Comparison of ENCODE assay signal across 9 mouse cellular contexts in genomic region chr6:128099190-128099589, GRCm38 (mm10). TPM values are rescaled to one million over a fixed set of nuclear protein-coding genes. Genes with fewer than 3 reads are reported as not detected.
DNase-seq lines count a peak whose midpoint lies in the region; ATAC-seq and TF ChIP-seq lines count a peak whose summit lies in the region.
"Had no signal": no experiment of that assay in that cellular context is flagged by ENCODE, and none has a peak within 500 bp of the region (broad histone marks: within the 10 kb centered on the region; RNA-seq: fewer than 3 reads in every experiment).

No protein-coding gene starts in this region.

- no peak for ATAC-seq in kidney, embryonic 15.5 days (replicated peaks; ENCODE audit: low FRiP score)
- ATAC-seq in kidney, embryonic 14.5 days (ENCODE audit: low FRiP score, low TSS enrichment) = no peak
- ATAC-seq in megakaryocyte, adult 5-6 weeks (ENCODE audit: poor library complexity, severe bottlenecking) = no peak

- H3K27ac ChIP-seq in gastrocnemius, adult 2 months = peak overlapping the region; percentile 21; the same call in 1 of the 2 replicates
- peak overlapping the region; percentile 34 for H3K27ac ChIP-seq in kidney, embryonic 15.5 days
- no peak overlapping the region for H3K27ac ChIP-seq in kidney, embryonic 14.5 days (ENCODE audit: low read depth, low read length)
- H3K27ac ChIP-seq: liver, embryonic 15.5 days had no signal

- TF ChIP-seq CTCF in gastrocnemius, adult 2 months (IDR thresholded peaks at IDR 0.05) = no peak

- no peaks in the 10 kb centered on the region for H3K9me3 ChIP-seq in kidney, embryonic 15.5 days (replicated peaks)
- H3K9me3 ChIP-seq in kidney, embryonic 14.5 days (ENCODE audit: control insufficient read depth, low read length) = no peaks in the 10 kb centered on the region
- H3K9me3 ChIP-seq: liver, embryonic 15.5 days had no signal

- 49% methylated on average over 9 of the region's 9 CpGs for WGBS in kidney, embryonic 15.5 days
- 52% methylated on average over 9 of the region's 9 CpGs for WGBS in kidney, embryonic 14.5 days

- intact Hi-C loops in gastrocnemius, adult 2 months (cut with DNase I) = no loop called here

- no peak overlapping the region for H3K9ac ChIP-seq in kidney, embryonic 15.5 days
- no peak overlapping the region for H3K9ac ChIP-seq in kidney, embryonic 14.5 days (ENCODE audit: low read depth, low read length)
- H3K9ac ChIP-seq: liver, embryonic 15.5 days had no signal

- peaks cover 54% of the 10 kb centered on the region for H3K4me1 ChIP-seq in kidney, embryonic 15.5 days
- H3K4me1 ChIP-seq in kidney, embryonic 14.5 days (ENCODE audit: control insufficient read depth, insufficient read depth, low read length) = peaks cover 20% of the 10 kb centered on the region

- no peaks in the 10 kb centered on the region for H3K36me3 ChIP-seq in kidney, embryonic 15.5 days
- no peaks in the 10 kb centered on the region for H3K36me3 ChIP-seq in kidney, embryonic 14.5 days (ENCODE audit: control insufficient read depth, insufficient read depth, low read length)
- H3K36me3 ChIP-seq: liver, embryonic 15.5 days had no signal

- DNase-seq in gastrocnemius, adult 2 months = no peak
- no peak for DNase-seq in gastrocnemius, adult 18-20 months (ENCODE audit: low spot score)
- DNase-seq in NIH3T3 (ENCODE audit: low read depth) = peak; percentile 51
- peak; percentile 73 for DNase-seq in kidney, postnatal 10 days
- no peak for DNase-seq in urinary bladder, postnatal 36 days (ENCODE audit: low spot score in 2 of 2)

- H3K4me3 ChIP-seq in gastrocnemius, adult 2 months = no peak overlapping the region
- no peak overlapping the region for H3K4me3 ChIP-seq in kidney, embryonic 15.5 days (replicated peaks)
- no peak overlapping the region for H3K4me3 ChIP-seq in kidney, embryonic 14.5 days (ENCODE audit: low read length)
- H3K4me3 ChIP-seq: liver, embryonic 15.5 days had no signal

- no peaks in the 10 kb centered on the region for H3K27me3 ChIP-seq in kidney, embryonic 15.5 days
- H3K27me3 ChIP-seq in kidney, embryonic 14.5 days (ENCODE audit: control insufficient read depth, insufficient read depth, low read length) = no peaks in the 10 kb centered on the region
- H3K27me3 ChIP-seq: liver, embryonic 15.5 days had no signal

- no peak overlapping the region for H3K4me2 ChIP-seq in kidney, embryonic 15.5 days
- no peak overlapping the region for H3K4me2 ChIP-seq in kidney, embryonic 14.5 days (replicated peaks; ENCODE audit: low read depth, low read length)
- H3K4me2 ChIP-seq: liver, embryonic 15.5 days had no signal

RNA-seq across cellular contexts. Expression of gene Tspan9, which starts 44.2 kb away (rescaled TPM):
- total RNA-seq in gastrocnemius, adult 2 months (2021) = 10 to 100 TPM; 21.8 to 41.9 TPM
- 10 to 100 TPM; 31.2 to 47.6 TPM for total RNA-seq in gastrocnemius, adult 18-20 months (2021)
- polyA plus RNA-seq in kidney, embryonic 15.5 days (2015; fragmentation: Nextera tagmentation; extraction: Ambion mirVana) = 115 and 121 TPM in 2 replicates
- 96.6 and 100 TPM in 2 replicates for polyA plus RNA-seq in kidney, embryonic 14.5 days (2014; fragmentation: Nextera tagmentation; extraction: Ambion mirVana)
- not detected in 2 replicates for total RNA-seq in megakaryocyte, adult 5-6 weeks (2015)
- total RNA-seq in megakaryocyte, adult 5-6 weeks (2017) = 0.26 and 1.3 TPM in 2 replicates

Comparison
In these comparisons a context has a peak if more than half of its experiments do, and no peak if none do; other contexts are left out.
1. DNase-seq: peak in NIH3T3 (single experiment) and kidney, postnatal 10 days (single experiment); none in gastrocnemius, adult 2 months (single experiment), gastrocnemius, adult 18-20 months (single experiment) and urinary bladder, postnatal 36 days (0 of 2).
2. RNA of gene Tspan9, which starts 44.2 kb away (total RNA-seq): 31.2 to 47.6 TPM in gastrocnemius, adult 18-20 months and 21.8 to 41.9 TPM in gastrocnemius, adult 2 months; 0.26 to 1.3 TPM in megakaryocyte, adult 5-6 weeks; every median in the first group is over 4 times any median in the second.